Mouse (Mus musculus): ENCODE measurements around the gene Dnajb12. TPM values are rescaled to one million over a fixed set of nuclear protein-coding genes. Genes with fewer than 3 reads are reported as not detected.

Gene Dnajb12
- polyA plus RNA-seq, 1 experiment from 2014 or later, result 18.6 TPM

- H3K9me3 ChIP-seq, result no peaks in the 10 kb centered on the region
- peaks cover 17% of the 10 kb centered on the region for H3K36me3 ChIP-seq
- peaks cover 87% of the 10 kb centered on the region for H3K4me1 ChIP-seq (replicated peaks)
- peak overlapping the region; percentile 35 for H3K4me2 ChIP-seq (replicated peaks)
- peak; percentile 94 for ATAC-seq
- peak overlapping the region; percentile 51 for H3K9ac ChIP-seq (replicated peaks)
- no peak overlapping the region for H3K4me3 ChIP-seq (replicated peaks)
- peak overlapping the region; percentile 98 for H3K27ac ChIP-seq
- no peaks in the 10 kb centered on the region for H3K27me3 ChIP-seq
- WGBS, result 5% methylated on average over 21 of the region's 21 CpGs
These were observed 20.2 kb downstream of the Dnajb12 start for GRCm38 (mm10) chr10:59899341-59900173.

- no peak overlapping the region for H3K4me3 ChIP-seq (replicated peaks)
- no peaks in the 10 kb centered on the region for H3K27me3 ChIP-seq
- no peak; the same call in 1 of the 2 replicates for ATAC-seq
- no peaks in the 10 kb centered on the region for H3K9me3 ChIP-seq
- H3K36me3 ChIP-seq, result peaks cover 16% of the 10 kb centered on the region
- H3K4me2 ChIP-seq (replicated peaks), result peak overlapping the region; percentile 35
- peak overlapping the region; percentile 98 for H3K27ac ChIP-seq
- peaks cover 84% of the 10 kb centered on the region for H3K4me1 ChIP-seq (replicated peaks)
- peak overlapping the region; percentile 36; the same call in 1 of the 2 replicates for H3K9ac ChIP-seq (replicated peaks)
- WGBS, result 43% methylated on average over 4 of the region's 4 CpGs
These were observed 20.7 kb downstream of the Dnajb12 start for GRCm38 (mm10) chr10:59900174-59900435.

GRCm38 (mm10) chr10:59900939-59901338, 21.6 kb downstream of the Dnajb12 start:
- no peak for ATAC-seq
- H3K4me2 ChIP-seq (replicated peaks), result no peak overlapping the region
- peaks cover 7% of the 10 kb centered on the region for H3K36me3 ChIP-seq
- peak overlapping the region; percentile 98 for H3K27ac ChIP-seq
- no peak overlapping the region for H3K4me3 ChIP-seq (replicated peaks)
- no peak overlapping the region for H3K9ac ChIP-seq (replicated peaks)
- H3K27me3 ChIP-seq, result no peaks in the 10 kb centered on the region
- whole genome bisulfite sequencing, result 49% methylated on average over 4 of the region's 4 CpGs
- H3K4me1 ChIP-seq (replicated peaks), result peaks cover 78% of the 10 kb centered on the region
- H3K9me3 ChIP-seq, result no peaks in the 10 kb centered on the region

GRCm38 (mm10) chr10:59901463-59901862, 22.1 kb downstream of the Dnajb12 start:
- H3K9me3 ChIP-seq, result no peaks in the 10 kb centered on the region
- no peak overlapping the region for H3K9ac ChIP-seq (replicated peaks)
- WGBS, result 100% methylated on average over 1 of the region's 1 CpGs
- H3K27ac ChIP-seq, result peak overlapping the region; percentile 22
- peaks cover 73% of the 10 kb centered on the region for H3K4me1 ChIP-seq (replicated peaks)
- no peak for ATAC-seq
- H3K27me3 ChIP-seq, result no peaks in the 10 kb centered on the region
- H3K4me3 ChIP-seq (replicated peaks), result no peak overlapping the region
- no peak overlapping the region for H3K4me2 ChIP-seq (replicated peaks)
- peaks cover 2% of the 10 kb centered on the region for H3K36me3 ChIP-seq

GRCm38 (mm10) chr10:59901986-59902605, 22.7 kb downstream of the Dnajb12 start:
- no peaks in the 10 kb centered on the region for H3K27me3 ChIP-seq
- no peaks in the 10 kb centered on the region for H3K9me3 ChIP-seq
- H3K36me3 ChIP-seq, result no peaks in the 10 kb centered on the region
- H3K27ac ChIP-seq, result peak overlapping the region; percentile 22
- no peak overlapping the region for H3K4me2 ChIP-seq (replicated peaks)
- H3K4me1 ChIP-seq (replicated peaks), result peaks cover 68% of the 10 kb centered on the region
- H3K4me3 ChIP-seq (replicated peaks), result no peak overlapping the region
- ATAC-seq, result no peak
- 70% methylated on average over 8 of the region's 8 CpGs for whole genome bisulfite sequencing
- H3K9ac ChIP-seq (replicated peaks), result 0 out of 2 replicates have a peak overlapping the region, but pooled peaks have one; percentile 3

GRCm38 (mm10) chr10:59902606-59902990, 23.2 kb downstream of the Dnajb12 start:
- 75% methylated on average over 8 of the region's 8 CpGs for WGBS
- no peak overlapping the region for H3K4me3 ChIP-seq (replicated peaks)
- no peaks in the 10 kb centered on the region for H3K9me3 ChIP-seq
- H3K4me1 ChIP-seq (replicated peaks), result peaks cover 68% of the 10 kb centered on the region
- H3K36me3 ChIP-seq, result no peaks in the 10 kb centered on the region
- H3K9ac ChIP-seq (replicated peaks), result 0 out of 2 replicates have a peak overlapping the region, but pooled peaks have one; percentile 23
- no peak for ATAC-seq
- H3K27me3 ChIP-seq, result no peaks in the 10 kb centered on the region
- no peak overlapping the region for H3K4me2 ChIP-seq (replicated peaks)
- peak overlapping the region; percentile 22 for H3K27ac ChIP-seq

- H3K27ac ChIP-seq, result peak overlapping the region; percentile 35; the same call in 1 of the 2 replicates
These were observed 23.8 kb downstream of the Dnajb12 start for GRCm38 (mm10) chr10:59903170-59903569.

GRCm38 (mm10) chr10:59907080-59907609, 27.8 kb downstream of the Dnajb12 start:
- H3K4me2 ChIP-seq (replicated peaks), result no peak overlapping the region
- no peak overlapping the region for H3K9ac ChIP-seq (replicated peaks)
- H3K27ac ChIP-seq, result no peak overlapping the region
- peak; percentile 2; the same call in 1 of the 2 replicates for ATAC-seq
- H3K36me3 ChIP-seq, result no peaks in the 10 kb centered on the region
- H3K4me1 ChIP-seq (replicated peaks), result peaks cover 49% of the 10 kb centered on the region
- no peak overlapping the region for H3K4me3 ChIP-seq (replicated peaks)
- no peaks in the 10 kb centered on the region for H3K9me3 ChIP-seq
- 50% methylated on average over 3 of the region's 3 CpGs for WGBS
- 0 out of 2 replicates have a peak, but pooled peaks cover 5% of the 10 kb centered on the region for H3K27me3 ChIP-seq

More at GRCm38 (mm10) chr10:59903170-59903569, 23.8 kb downstream of the Dnajb12 start:
- H3K36me3 ChIP-seq, result no peaks in the 10 kb centered on the region
- H3K4me1 ChIP-seq (replicated peaks), result peaks cover 66% of the 10 kb centered on the region
- no peaks in the 10 kb centered on the region for H3K9me3 ChIP-seq
- H3K4me3 ChIP-seq (replicated peaks), result no peak overlapping the region
- 51% methylated on average over 7 of the region's 7 CpGs for WGBS
- 0 out of 2 replicates have a peak overlapping the region, but pooled peaks have one; percentile 28 for H3K9ac ChIP-seq (replicated peaks)
- no peak overlapping the region for H3K4me2 ChIP-seq (replicated peaks)
- no peaks in the 10 kb centered on the region for H3K27me3 ChIP-seq
- no peak for ATAC-seq

- Histone ChIP-seq H3K27me3 (0 out of 2 replicates have a peak, but pooled peaks cover 5% of the 10 kb centered on the region), H3K36me3 (no peaks in the 10 kb centered on the region), H3K4me2 (replicated peaks) (no peak overlapping the region), H3K9me3 (no peaks in the 10 kb centered on the region), H3K4me1 (replicated peaks) (peaks cover 44% of the 10 kb centered on the region), H3K27ac (0 out of 2 replicates have a peak overlapping the region, but pooled peaks have one; percentile 53), H3K9ac (replicated peaks) (no peak overlapping the region), H3K4me3 (replicated peaks) (no peak overlapping the region)
- ATAC-seq, result peak; percentile 18
- 36% methylated on average over 7 of the region's 7 CpGs for whole genome bisulfite sequencing
These were observed 28.4 kb downstream of the Dnajb12 start for GRCm38 (mm10) chr10:59907695-59908299.

- Histone ChIP-seq H3K9ac (replicated peaks) (no peak overlapping the region), H3K27me3 (0 out of 2 replicates have a peak, but pooled peaks cover 5% of the 10 kb centered on the region), H3K27ac (0 out of 2 replicates have a peak overlapping the region, but pooled peaks have one; percentile 1), H3K4me3 (replicated peaks) (no peak overlapping the region), H3K36me3 (no peaks in the 10 kb centered on the region), H3K4me2 (replicated peaks) (no peak overlapping the region), H3K9me3 (no peaks in the 10 kb centered on the region), H3K4me1 (replicated peaks) (peaks cover 35% of the 10 kb centered on the region)
- 51% methylated on average over 7 of the region's 7 CpGs for WGBS
- ATAC-seq, result peak; percentile 7; the same call in 1 of the 2 replicates
These were observed 29.5 kb downstream of the Dnajb12 start for GRCm38 (mm10) chr10:59908776-59909315.

- H3K4me2 ChIP-seq (replicated peaks), result peak overlapping the region; percentile 21; the same call in 1 of the 2 replicates
- H3K27ac ChIP-seq, result peak overlapping the region; percentile 53
- 10% methylated on average over 14 of the region's 14 CpGs for WGBS
- H3K36me3 ChIP-seq, result no peaks in the 10 kb centered on the region
- ATAC-seq, result peak; percentile 21; the same call in 1 of the 2 replicates
- H3K4me3 ChIP-seq (replicated peaks), result no peak overlapping the region
- H3K9me3 ChIP-seq, result no peaks in the 10 kb centered on the region
- H3K4me1 ChIP-seq (replicated peaks), result peaks cover 35% of the 10 kb centered on the region
- 0 out of 2 replicates have a peak, but pooled peaks cover 5% of the 10 kb centered on the region for H3K27me3 ChIP-seq
- H3K9ac ChIP-seq (replicated peaks), result 0 out of 2 replicates have a peak overlapping the region, but pooled peaks have one; percentile 14
These were observed 30.0 kb downstream of the Dnajb12 start for GRCm38 (mm10) chr10:59909357-59909847.
